Mouse (Mus musculus): ENCODE results near the gene Ltb.

DNA sequence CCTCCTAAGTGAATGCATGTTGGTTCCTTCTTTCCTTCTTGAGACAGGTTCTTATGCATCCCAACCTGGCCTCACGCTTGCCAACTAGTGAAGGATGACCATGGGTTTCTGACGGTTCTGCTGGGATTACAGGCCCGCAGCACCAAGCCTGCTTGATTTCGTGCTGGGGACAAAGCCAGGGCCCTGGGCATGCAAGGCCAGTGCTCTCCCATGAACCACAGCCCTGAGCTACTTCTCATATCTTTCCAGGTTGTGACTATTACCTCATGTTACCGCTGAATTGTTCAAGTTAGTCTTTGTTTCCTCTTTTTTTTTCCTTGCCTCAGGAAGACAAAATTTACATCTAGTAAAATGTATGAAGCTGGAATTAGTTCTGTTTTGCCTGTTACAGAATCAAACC lies 1.3 kb upstream of the Ltb start:
- no peak for TF ChIP-seq POLR2A (IDR thresholded peaks at IDR 0.05; ENCODE audit: borderline replicate concordance, insufficient read depth, low read length)
- no peak for TF ChIP-seq CTCF (IDR thresholded peaks at IDR 0.05; ENCODE audit: borderline replicate concordance, insufficient read depth, low read depth, low read length)
